Mouse (Mus musculus) 3T3-L1 (cell line): Measurements from ENCODE around the gene Map4k4.

Experiments
- DNase-seq: peaks from one replicate; pipeline ENCODE4 v3.0.0-alpha.2; 2015; ENCODE audit warnings: low read depth, low spot score

Gene Map4k4

DNA sequence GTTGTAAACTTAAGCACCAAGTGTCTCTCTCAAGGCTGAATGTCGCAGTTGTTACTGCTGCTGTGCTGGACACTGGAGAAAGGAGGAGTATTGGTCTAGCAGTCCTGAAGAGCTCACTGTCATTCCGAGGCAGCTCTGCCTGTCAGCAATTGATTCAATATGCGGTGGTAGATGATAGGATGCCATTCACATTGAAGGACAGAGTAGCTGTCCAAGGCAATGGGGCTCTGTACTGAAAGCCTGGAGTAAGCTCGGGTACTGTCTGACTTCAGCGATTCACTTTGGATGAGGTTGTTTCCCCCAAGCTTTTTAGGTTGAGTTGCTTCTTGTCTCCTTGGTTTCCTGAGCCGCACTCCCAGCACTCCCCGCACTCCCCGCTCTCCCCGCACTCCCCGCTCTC lies 34.9 kb downstream of the Map4k4 start:
- peak; percentile 33 for DNase-seq

DNA sequence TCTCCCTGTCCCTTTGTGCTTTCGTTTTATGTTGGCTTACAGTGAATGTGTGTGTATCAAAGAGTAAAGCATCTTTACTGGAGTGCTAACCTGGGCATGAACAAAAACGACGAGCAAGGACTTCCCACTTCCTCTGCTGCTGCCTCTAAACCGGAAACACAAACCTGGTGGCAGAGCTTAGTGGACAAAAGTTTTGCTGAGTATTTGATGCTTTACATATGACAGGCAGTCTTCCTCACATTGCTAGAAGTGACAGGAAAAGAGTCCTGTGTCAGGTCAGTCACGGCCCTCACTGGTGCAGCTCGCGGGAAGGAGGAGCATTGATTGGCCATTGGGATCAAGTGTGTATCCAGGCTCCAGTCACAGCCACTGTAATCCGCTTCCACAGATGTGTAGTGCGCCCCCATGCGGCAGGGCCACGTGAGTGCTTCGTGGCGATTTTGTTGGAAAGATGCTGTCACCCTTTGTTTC lies 35.7 kb downstream of the Map4k4 start:
- peak; percentile 77 for DNase-seq

DNA sequence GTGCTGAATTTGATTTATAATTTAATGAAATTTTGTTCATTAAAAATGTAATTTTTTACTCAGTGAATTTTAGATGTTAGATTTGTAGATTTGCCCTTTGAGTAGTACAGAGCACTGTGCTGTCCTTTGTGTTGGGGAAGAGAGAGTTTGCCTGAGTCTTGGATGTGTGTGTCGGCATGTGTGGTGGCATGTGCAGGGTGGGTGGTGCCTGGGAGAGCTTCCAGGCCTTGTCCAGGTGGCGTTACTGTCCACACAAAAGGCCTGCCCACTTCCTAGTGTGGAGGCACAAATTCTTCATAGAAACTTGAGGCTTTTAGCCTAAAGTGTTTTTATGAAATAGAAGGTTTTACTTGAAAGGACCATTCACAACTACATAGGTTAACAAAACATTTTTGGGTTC lies 36.2 kb downstream of the Map4k4 start:
- no peak for DNase-seq

DNA sequence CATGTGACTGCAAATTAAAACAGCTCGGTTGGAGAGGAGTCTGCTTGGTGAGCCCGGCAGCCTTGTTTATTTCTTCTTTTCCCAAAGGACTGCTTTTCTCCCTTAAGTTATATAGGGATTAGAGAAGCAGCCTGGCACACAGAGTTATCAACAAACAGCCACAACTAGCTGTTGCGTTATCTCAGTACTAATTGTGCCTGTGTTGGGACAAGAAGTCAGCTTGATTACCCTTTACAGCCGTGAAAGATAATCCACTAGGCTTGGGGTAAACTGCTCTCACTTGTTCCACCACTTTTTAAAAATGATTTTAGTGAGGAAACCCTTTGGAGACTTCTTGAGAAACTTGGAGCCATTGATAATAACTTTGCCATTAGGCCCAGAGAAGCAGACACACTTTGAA lies 36.9 kb downstream of the Map4k4 start:
- DNase-seq: no peak

DNA sequence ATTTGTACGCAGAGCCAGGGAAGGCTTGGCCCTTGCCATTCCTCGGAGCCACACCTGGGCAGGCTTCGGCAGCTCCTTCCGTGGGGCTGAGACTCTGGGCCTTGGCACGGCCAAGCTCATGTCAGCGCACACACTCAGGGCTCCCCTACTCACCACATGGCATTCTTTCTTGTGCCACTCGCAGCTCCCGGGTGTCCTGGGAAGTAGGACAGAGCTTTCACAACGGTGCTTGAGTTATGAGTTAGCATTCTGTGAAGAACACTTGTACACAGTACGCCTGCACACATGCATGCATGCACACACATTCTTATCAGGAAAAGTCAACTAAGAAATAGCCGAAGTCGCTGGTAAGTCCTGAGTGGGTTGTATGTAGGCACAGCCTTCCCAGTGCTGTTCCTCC lies 38.7 kb downstream of the Map4k4 start:
- DNase-seq: no peak

DNA sequence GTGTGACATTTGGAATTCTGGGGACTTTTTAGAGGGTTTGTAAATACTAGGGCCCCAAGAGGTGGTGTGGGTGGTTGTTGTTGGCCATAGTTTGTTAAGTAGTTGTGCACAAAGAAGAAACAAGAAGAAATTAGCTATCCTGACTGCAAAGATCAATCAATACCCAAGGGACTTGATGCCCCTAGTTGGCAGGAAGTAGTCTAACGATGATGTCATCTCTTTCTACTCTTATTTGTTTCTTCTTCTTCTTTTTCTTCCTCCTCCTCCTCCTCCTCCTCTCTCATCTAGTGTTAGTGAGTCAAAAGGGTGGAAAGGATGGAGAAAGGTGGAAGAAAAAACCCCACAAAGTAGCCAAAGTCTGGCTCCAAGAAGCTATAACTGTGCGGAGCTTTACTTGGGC lies 39.6 kb downstream of the Map4k4 start:
- no peak for DNase-seq

DNA sequence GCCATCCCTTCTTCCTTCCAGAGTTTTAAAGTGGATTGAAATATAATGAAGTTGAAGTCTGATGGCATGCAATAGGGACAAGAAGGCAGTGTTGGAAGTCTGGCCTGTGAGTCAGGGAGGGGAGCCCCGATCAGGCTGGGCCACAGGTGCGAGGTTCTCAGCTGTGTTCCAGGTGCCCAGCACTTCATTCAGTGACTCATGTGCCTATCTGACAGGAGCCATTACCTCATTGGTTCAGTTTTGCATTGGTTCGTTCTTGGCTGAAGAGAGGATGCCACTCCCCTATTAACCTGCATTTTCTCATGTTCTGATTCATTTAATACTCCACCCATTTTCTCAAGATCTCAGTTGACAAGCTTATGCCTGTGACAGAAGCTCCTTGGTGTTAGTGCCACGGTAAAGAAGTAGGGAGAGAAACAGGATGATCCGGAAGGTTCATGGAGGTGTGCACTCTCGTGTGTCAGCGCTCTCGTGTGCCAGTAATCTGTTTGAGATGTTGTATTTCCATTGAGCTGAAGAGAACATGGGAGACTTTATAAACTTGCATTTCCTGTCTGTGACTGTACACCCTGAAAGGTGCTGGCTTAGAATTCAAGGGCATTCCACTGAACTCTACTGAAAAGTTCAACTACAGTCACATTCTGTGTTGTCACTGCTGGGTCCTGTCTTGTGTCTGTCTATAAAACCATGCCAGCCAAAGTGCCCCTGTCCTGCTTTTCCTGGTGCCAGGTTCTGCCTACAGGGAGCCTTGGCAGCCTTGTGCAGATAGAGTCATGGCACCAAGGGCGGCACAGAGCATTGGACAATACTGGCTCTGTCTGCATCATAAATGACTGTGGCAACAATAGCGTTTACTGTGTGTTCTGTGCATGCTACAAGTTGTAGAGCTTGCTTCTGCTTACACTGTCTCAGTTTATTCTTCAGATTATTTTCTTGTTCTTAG lies 40.8 kb downstream of the Map4k4 start:
- DNase-seq: no peak

DNA sequence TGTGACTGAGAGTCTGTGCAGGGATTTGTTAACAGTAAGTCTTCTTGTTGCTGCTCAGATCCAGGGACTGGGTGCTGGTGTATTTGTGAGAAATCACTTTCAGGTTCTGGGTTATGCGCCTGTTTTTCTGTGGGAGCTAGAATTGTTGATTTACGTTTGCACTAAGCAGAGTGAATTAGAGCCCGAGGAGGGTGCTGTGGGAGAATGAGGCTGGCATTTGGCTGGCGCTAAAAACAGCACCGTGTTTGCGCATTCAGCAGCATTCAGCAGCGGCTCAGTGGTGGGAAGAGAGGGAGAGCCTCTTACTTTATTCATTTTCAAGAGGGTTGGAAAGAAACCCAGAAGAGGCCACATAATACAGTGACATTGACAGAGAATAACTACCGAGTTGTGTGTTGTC lies 42.2 kb downstream of the Map4k4 start:
- DNase-seq: no peak

DNA sequence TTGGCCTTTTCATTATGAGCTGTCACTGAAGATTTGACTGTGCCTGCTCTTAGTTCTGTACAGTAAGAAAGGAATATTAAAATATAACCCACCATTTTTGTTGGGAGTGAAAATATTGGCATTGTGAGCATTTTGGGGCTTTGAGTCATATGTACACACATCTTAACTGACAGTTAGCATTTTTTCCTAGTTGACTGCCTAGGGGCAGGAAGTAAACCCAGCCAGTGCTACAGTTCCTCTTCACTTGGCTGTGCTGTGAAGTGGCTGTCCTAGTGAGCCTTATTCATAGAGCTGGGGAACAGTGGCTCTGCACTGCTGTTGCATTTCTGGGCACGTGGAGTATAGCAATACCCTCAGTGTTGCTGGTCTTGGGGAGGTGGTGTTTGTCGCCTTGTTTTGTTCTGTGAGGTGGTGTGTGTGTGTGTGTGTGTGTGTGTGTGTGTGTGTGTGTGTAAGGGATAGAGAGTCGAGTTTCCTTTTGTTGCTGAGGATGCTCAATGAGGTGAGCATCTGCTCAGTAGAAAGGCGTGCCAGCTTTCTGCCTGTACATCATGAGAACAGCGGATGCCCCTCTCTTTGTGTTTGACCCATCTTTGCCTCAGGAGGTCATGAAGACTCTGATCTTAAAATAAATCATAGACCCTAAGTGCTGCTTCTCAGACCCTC lies 43.7 kb downstream of the Map4k4 start:
- DNase-seq: peak; percentile 79

DNA sequence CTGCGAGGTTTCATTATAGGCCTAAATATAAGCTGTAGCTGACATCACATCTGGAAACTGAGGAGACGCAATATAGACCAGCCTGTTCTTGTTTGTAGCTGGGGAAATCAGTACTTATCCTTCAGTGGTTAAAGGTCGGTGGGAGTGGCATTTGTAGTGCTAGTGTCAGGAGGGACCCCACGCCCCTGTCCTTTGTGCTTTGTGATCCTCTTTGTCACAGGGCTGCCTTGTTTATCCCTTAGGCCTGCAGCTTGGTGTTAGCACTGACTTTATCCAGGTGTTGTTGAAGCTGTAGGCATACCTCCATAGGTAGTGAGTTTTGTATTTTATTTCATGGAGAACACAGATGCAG lies 44.2 kb downstream of the Map4k4 start:
- no peak for DNase-seq

DNA sequence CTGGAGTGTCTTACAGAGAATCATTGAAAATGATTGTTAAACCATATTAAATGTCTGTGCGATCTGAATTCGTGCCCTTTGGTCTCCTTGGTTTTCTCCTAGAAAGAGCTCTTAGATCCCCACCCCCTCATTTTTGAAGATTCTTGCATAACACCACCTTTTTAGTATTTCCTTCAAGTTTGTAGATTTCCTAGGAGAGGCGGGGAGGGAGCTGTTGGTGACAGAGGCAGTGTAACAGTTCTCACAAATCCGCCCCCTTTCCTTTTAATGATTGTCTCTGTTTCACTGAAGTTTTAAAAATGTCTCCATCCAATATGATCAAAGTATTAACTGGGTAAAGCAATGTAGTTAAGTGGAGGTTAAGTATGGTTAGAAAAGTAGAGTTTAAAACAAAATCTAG lies 45.7 kb downstream of the Map4k4 start:
- DNase-seq: no peak

DNA sequence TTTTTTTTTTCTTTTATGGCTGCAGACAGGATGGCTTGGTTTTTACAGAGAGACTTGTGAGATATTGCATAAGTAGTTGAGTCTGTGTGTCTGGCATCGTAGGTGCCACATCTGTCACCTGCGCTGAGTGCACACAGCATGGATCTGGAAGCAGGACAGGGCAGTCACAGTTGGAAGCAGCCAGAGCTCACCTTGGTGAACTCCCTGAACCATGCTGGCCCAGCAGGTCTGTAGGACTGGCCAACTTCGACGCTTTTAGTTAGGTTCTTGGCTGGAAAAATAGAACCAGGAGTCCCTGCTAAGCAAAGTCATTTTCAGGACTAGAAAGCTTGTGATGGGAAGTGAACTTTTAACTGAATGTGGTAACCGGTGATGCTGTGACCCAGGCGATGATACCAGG lies 46.5 kb downstream of the Map4k4 start:
- no peak for DNase-seq

DNA sequence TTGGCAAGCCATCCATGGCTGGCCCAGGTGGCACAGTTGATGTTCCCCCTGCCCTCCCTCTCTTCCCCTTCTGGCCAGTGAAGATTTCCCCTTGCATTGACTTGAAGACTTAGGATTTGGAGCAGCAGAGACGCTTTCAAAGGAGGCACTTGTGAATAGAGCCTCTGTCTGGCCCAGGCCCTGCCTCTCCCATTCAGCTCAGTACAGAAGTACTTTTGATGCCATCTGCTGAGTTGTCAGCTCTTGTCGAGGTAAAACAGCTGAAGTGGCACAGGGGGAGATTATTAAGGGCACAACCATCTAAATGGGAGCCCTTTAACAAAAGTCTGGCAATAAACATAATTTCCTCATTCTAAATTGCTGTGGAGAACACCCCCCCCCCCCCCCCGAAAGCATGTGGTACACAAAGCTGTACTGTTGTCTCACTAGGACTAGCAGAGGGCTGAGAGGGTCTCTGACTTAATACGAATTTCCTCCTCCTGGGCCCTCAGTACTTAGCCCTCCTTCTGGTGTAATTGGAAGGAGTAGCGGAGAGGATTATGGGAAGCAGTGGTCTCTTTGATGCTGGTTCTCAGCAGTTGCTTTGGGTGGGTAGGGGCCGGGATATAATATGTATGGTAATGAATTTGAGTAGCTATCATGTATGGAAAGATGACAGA lies 47.1 kb downstream of the Map4k4 start:
- no peak for DNase-seq

DNA sequence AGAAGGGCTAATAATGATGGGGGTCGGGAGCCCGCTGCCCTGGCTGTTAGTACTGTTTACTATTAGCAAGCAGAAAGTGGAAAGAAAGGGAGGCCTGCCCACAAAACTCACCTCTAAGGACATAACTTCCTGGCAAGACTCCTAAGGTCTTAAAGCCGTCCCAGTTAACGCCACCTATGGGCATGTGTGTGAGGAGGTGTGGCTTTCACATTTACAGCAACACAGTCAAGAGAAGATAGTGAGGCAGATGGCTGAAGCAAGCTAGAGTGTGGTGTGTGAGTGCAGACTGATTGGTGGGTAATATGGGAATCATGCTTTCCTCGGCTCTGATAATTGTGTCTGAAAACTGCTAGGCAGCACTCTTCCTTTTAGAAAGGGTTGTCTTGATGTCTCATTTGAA lies 48.5 kb downstream of the Map4k4 start:
- no peak for DNase-seq

DNA sequence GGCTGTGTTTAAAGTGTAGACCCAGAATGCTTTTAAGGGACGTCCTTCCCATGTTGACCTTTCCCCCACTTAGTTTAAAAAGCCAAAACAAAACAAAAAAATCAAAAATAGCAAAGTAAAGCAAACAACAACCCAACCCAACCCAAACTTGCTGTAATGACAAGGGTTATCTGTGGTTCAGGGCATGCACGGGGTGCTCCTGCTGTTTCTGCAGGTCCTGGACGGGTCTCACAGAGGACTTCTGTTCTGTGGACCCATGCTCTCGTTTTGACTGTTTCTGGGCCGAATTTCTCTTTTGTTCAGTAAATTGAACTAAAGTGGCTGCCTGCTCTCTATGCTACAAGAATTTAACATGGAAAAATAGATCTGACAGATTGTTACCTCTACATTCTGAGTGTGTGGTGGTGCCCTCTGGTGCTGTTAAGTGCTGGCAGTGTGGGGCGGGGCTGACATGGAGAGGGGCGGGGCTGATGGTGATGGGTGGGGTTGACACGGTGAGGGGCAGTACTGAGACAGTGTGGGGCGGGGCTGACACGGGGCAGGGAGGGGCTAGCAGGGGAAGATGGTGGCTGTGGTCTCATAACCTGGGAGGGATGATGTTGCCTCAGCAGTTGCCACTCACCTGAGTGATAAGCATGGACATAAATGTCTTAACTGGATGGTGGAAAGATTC lies 49.2 kb downstream of the Map4k4 start:
- DNase-seq: no peak

DNA sequence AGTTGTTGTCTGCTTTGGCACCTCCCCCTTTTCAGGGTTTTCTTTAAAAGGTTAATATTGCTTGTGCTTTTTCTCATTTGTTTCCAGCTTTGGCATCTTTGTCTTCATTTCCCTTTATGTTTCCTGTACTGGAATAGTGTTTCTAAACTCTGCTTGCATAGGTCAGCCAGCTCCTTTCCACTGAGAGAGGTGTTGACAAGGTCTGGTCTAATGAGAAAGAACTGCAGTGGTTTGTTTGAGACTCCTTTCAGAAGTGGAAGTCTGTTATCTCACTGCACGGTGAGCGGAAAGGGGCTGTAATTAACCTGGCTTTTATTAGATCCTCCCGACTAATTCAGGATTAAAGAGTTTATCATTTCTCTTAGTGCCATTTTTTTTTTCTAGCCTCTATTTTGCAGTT lies 49.9 kb downstream of the Map4k4 start:
- no peak for DNase-seq

DNA sequence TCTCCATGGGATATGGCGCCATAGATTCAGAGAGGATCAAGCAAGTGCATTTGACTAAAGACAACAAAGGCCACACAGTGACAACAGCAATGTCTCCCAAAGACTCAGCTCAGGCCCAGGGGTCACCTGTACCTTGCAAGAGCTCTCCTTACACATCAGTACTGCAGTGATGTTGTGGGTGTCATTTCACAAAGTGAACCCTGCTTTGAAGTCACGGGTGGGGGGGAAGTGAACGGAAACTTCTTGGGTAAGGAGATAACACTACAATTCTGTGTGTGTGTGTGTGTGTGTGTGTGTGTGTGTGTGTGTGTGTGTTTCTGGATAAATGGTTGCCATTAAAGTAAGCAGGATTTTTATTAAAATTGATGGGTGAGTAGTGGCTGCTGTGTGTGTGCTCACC lies 53.9 kb downstream of the Map4k4 start:
- DNase-seq: no peak

DNA sequence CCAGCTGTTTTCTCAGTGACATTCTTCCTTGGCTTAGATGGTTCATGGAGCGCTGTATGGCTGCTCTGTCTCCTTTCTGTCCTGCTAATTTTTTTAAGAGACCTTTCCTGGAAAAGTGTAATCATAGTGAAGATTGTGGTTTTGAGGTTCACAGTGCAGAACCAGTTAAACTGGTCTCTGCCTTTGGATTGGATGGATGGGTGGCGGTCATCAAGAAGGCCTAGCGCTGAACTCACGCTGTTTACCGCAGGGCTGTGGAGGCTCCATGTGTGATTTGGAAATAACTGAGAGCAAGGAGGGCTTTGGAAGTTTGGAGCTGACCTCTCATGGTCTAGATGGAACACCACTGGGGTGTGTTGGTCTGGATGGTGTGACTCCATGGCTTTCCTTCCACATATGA lies 56.0 kb downstream of the Map4k4 start:
- no peak for DNase-seq

DNA sequence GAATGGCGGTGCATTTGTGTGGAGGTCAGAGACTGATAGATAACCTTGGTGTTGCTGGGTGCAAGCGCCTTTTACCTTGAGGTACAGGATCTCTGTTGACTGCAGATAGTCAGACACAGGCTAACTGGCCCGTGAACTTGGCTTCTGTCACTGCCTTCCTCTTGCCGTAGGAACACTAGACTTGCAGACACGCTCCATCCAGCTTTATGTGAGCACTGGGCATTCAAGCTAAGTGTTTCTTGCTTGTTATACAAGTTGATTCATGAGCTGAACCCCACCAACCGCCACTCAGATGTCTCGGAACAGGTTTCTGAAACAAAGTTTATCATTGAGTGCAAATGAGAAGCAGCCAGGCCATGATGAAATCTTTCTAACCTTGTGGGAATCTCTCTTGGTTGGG lies 57.3 kb downstream of the Map4k4 start:
- DNase-seq: no peak

DNA sequence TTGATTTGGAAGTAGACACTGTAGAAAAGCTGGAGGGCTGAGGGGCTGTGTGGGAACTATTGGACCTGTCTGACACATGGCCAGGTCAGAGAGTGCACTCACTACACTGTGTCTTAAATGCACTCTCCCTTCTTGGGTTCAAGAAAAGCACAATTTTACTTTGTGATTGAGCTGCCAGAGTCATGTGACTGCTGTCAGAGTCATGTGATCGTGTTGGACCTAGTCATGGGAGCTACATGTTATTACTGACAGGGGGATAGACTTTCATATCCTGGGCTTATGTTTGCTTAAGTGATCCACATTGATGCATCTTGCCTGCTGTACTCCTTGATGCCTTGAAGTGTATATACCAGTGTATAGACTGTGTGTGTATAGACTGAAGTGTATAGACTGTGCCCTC lies 59.9 kb downstream of the Map4k4 start:
- no peak for DNase-seq

DNA sequence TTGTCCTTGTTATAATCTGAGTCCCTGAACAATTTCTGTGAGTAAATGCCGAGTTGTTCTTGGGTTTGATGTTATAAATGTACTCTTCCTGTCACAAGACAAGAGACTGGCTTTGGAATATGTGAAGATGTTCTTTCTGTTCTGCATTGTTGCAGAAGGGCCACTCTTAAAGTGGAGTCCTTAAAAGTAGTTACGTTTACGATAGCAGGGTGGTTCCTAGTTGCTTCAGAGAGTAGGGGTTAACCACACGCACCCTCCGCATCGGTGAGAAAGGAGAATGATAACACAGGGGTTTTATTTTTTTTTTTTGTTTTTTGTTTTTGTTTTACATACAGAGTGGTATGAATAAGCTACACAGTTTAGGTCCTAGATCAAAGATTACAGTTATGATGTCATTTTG lies 60.4 kb downstream of the Map4k4 start:
- DNase-seq: no peak

DNA sequence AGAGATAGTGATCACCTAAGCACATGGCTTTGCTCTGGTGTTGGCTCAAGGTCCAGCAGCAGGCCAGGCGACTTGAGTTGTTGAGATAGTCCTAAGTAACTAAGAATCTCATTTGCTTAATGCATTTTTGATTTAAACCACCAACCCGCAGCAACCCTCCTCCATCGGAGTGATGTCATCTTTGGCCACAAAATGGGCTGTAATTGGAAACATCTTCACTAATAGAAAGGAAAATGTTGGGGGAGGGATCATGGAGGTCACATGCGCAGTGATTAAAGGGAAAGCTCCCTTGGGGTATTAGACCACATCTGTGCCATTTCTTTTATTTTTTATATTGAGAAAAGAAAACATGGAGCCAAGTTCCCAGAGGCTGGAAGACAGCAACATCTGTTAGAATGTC lies 61.6 kb downstream of the Map4k4 start:
- DNase-seq: peak; percentile 46
